Mouse (Mus musculus) bone marrow macrophage, adult 2 months (primary cell): ENCODE data around the gene Erap1.

Source experiments
- CTCF ChIP-seq: IDR thresholded peaks from 2 replicates; pipeline ENCODE4 v1.5.1; 2012; ENCODE audit warnings: low read depth, mild to moderate bottlenecking, low read length, moderate library complexity
- POLR2A ChIP-seq: IDR thresholded peaks from 2 replicates; pipeline ENCODE4 v1.6.1; 2012; ENCODE audit warnings: mild to moderate bottlenecking, low read depth, low read length, borderline replicate concordance

- TF ChIP-seq CTCF, result no peak
- no peak for TF ChIP-seq POLR2A
These were observed 7.0 kb upstream of the Erap1 start for GRCm38 (mm10) chr13:74632327-74632726.
